Mouse (Mus musculus): ENCODE results near the gene Fundc1. TPM values are rescaled to one million over a fixed set of nuclear protein-coding genes. Genes with fewer than 3 reads are reported as not detected.

The Fundc1 gene
- polyA plus RNA-seq (2014; fragmentation: Nextera tagmentation; extraction: Ambion mirVana) = 38.1 and 42.1 TPM in 2 replicates

- Histone ChIP-seq H3K27me3 (ENCODE audit: control insufficient read depth, insufficient read depth, low read length) (no peaks in the 10 kb centered on the region), H3K36me3 (ENCODE audit: control insufficient read depth, insufficient read depth, low read length) (peaks cover 6% of the 10 kb centered on the region), H3K27ac (replicated peaks in 1 of 2; ENCODE audit: control insufficient read depth in 1 of 2, insufficient read depth in 1 of 2, low read depth in 2 of 2, low read length in 2 of 2) (peak within 1 kb of the TSS; percentile 88 to 95), H3K9ac (ENCODE audit: low read length) (peak within 1 kb of the TSS; percentile 80), H3K4me1 (ENCODE audit: control insufficient read depth in 2 of 2, insufficient read depth in 2 of 2, low read length in 2 of 2) (no peaks in the 10 kb centered on the region), H3K4me2 (ENCODE audit: low read length) (peak within 1 kb of the TSS; percentile 59), H3K9me3 (ENCODE audit: control insufficient read depth, low read length) (no peaks in the 10 kb centered on the region), H3K4me3 (ENCODE audit: control insufficient read depth in 1 of 2, insufficient read depth in 1 of 2, low read depth in 1 of 2, low read length in 2 of 2) (peak within 1 kb of the TSS; percentile 54 to 82)
- WGBS = 11% methylated on average over 30 of the region's 30 CpGs
- ATAC-seq (ENCODE audit: insufficient number of reproducible peaks, insufficient read depth, low FRiP score, low read depth) = peak; percentile 95
Observed at GRCm38 (mm10) chrX:17571621-17572459, at the start of gene Fundc1. Fundc1 (minus strand) TSS chrX:17572325.

GRCm38 (mm10) chrX:17611253-17611652 lies 39.1 kb upstream of the Fundc1 start:
- WGBS = 59% methylated on average over 1 of the region's 1 CpGs
- Histone ChIP-seq H3K36me3 (ENCODE audit: control insufficient read depth, insufficient read depth, low read length) (no peaks in the 10 kb centered on the region), H3K4me3 (ENCODE audit: control insufficient read depth in 1 of 2, insufficient read depth in 1 of 2, low read depth in 1 of 2, low read length in 2 of 2) (no peak overlapping the region), H3K9me3 (ENCODE audit: control insufficient read depth, low read length) (no peaks in the 10 kb centered on the region), H3K4me2 (ENCODE audit: low read length) (no peak overlapping the region), H3K9ac (ENCODE audit: low read length) (no peak overlapping the region), H3K4me1 (ENCODE audit: control insufficient read depth in 2 of 2, insufficient read depth in 2 of 2, low read length in 2 of 2) (no peaks in the 10 kb centered on the region), H3K27me3 (ENCODE audit: control insufficient read depth, insufficient read depth, low read length) (no peaks in the 10 kb centered on the region), H3K27ac (replicated peaks in 1 of 2; ENCODE audit: control insufficient read depth in 1 of 2, insufficient read depth in 1 of 2, low read depth in 2 of 2, low read length in 2 of 2) (no peak overlapping the region)
- ATAC-seq (ENCODE audit: insufficient number of reproducible peaks, insufficient read depth, low FRiP score, low read depth) = no peak

- no peaks in the 10 kb centered on the region for H3K4me1 ChIP-seq (ENCODE audit: control insufficient read depth in 2 of 2, insufficient read depth in 2 of 2, low read length in 2 of 2)
- no peaks in the 10 kb centered on the region for H3K27me3 ChIP-seq (ENCODE audit: control insufficient read depth, insufficient read depth, low read length)
- H3K36me3 ChIP-seq (ENCODE audit: control insufficient read depth, insufficient read depth, low read length) = no peaks in the 10 kb centered on the region
- H3K4me2 ChIP-seq (ENCODE audit: low read length) = no peak overlapping the region
- H3K4me3 ChIP-seq (ENCODE audit: control insufficient read depth in 1 of 2, insufficient read depth in 1 of 2, low read depth in 1 of 2, low read length in 2 of 2) = no peak overlapping the region
- H3K9ac ChIP-seq (ENCODE audit: low read length) = no peak overlapping the region
- no peak overlapping the region for H3K27ac ChIP-seq (replicated peaks in 1 of 2; ENCODE audit: control insufficient read depth in 1 of 2, insufficient read depth in 1 of 2, low read depth in 2 of 2, low read length in 2 of 2)
- no peaks in the 10 kb centered on the region for H3K9me3 ChIP-seq (ENCODE audit: control insufficient read depth, low read length)
- 52% methylated on average over 1 of the region's 1 CpGs for WGBS
- ATAC-seq (ENCODE audit: insufficient number of reproducible peaks, insufficient read depth, low FRiP score, low read depth) = no peak
Observed at GRCm38 (mm10) chrX:17608763-17609162, 36.6 kb upstream of the Fundc1 start.

- Histone ChIP-seq H3K36me3 (ENCODE audit: control insufficient read depth, insufficient read depth, low read length) (no peaks in the 10 kb centered on the region), H3K4me2 (ENCODE audit: low read length) (no peak overlapping the region), H3K4me1 (ENCODE audit: control insufficient read depth in 2 of 2, insufficient read depth in 2 of 2, low read length in 2 of 2) (no peaks in the 10 kb centered on the region), H3K9me3 (ENCODE audit: control insufficient read depth, low read length) (no peaks in the 10 kb centered on the region), H3K27me3 (ENCODE audit: control insufficient read depth, insufficient read depth, low read length) (no peaks in the 10 kb centered on the region), H3K9ac (ENCODE audit: low read length) (no peak overlapping the region), H3K27ac (replicated peaks in 1 of 2; ENCODE audit: control insufficient read depth in 1 of 2, insufficient read depth in 1 of 2, low read depth in 2 of 2, low read length in 2 of 2) (no peak overlapping the region), H3K4me3 (ENCODE audit: control insufficient read depth in 1 of 2, insufficient read depth in 1 of 2, low read depth in 1 of 2, low read length in 2 of 2) (no peak overlapping the region)
- WGBS = 63% methylated on average over 3 of the region's 3 CpGs
- no peak for ATAC-seq (ENCODE audit: insufficient number of reproducible peaks, insufficient read depth, low FRiP score, low read depth)
Observed at GRCm38 (mm10) chrX:17607668-17608067, 35.5 kb upstream of the Fundc1 start.

- no peak for ATAC-seq (ENCODE audit: insufficient number of reproducible peaks, insufficient read depth, low FRiP score, low read depth)
- no peak overlapping the region for H3K4me2 ChIP-seq (ENCODE audit: low read length)
- no peaks in the 10 kb centered on the region for H3K4me1 ChIP-seq (ENCODE audit: control insufficient read depth in 2 of 2, insufficient read depth in 2 of 2, low read length in 2 of 2)
- no peaks in the 10 kb centered on the region for H3K36me3 ChIP-seq (ENCODE audit: control insufficient read depth, insufficient read depth, low read length)
- no peak overlapping the region for H3K4me3 ChIP-seq (ENCODE audit: control insufficient read depth in 1 of 2, insufficient read depth in 1 of 2, low read depth in 1 of 2, low read length in 2 of 2)
- H3K9me3 ChIP-seq (ENCODE audit: control insufficient read depth, low read length) = no peaks in the 10 kb centered on the region; the same call in 1 of the 2 replicates
- H3K27ac ChIP-seq (replicated peaks in 1 of 2; ENCODE audit: control insufficient read depth in 1 of 2, insufficient read depth in 1 of 2, low read depth in 2 of 2, low read length in 2 of 2) = no peak overlapping the region
- no peak overlapping the region for H3K9ac ChIP-seq (ENCODE audit: low read length)
- no peaks in the 10 kb centered on the region for H3K27me3 ChIP-seq (ENCODE audit: control insufficient read depth, insufficient read depth, low read length)
Observed at GRCm38 (mm10) chrX:17593331-17593730, 21.2 kb upstream of the Fundc1 start.

DNA sequence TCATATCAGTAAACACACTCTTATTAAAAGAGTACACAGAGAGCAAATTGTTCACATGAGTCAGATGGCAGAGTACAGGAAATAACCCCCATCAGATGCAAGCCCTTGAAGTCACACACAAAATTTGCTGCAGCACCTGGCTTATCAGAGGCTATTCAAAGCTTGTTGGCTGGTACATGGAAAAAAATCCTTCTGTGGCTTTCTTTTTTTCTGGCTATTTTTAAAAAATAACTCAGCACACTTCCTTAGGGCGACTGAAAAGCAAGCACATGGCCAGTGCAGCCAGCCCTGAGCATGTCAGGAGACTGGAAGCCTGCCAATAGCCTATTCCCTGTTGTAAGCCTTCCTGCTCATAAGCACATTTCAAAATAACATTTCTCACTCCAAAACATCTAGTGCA lies 18.6 kb upstream of the Fundc1 start:
- no peak overlapping the region for H3K4me2 ChIP-seq (ENCODE audit: low read length)
- H3K4me1 ChIP-seq (ENCODE audit: control insufficient read depth in 2 of 2, insufficient read depth in 2 of 2, low read length in 2 of 2) = no peaks in the 10 kb centered on the region
- ATAC-seq (ENCODE audit: insufficient number of reproducible peaks, insufficient read depth, low FRiP score, low read depth) = no peak
- H3K9me3 ChIP-seq (ENCODE audit: control insufficient read depth, low read length) = no peaks in the 10 kb centered on the region; the same call in 1 of the 2 replicates
- H3K36me3 ChIP-seq (ENCODE audit: control insufficient read depth, insufficient read depth, low read length) = no peaks in the 10 kb centered on the region
- no peak overlapping the region for H3K9ac ChIP-seq (ENCODE audit: low read length)
- H3K27me3 ChIP-seq (ENCODE audit: control insufficient read depth, insufficient read depth, low read length) = no peaks in the 10 kb centered on the region
- peak overlapping the region; percentile 57 to 62 for H3K27ac ChIP-seq (replicated peaks in 1 of 2; ENCODE audit: control insufficient read depth in 1 of 2, insufficient read depth in 1 of 2, low read depth in 2 of 2, low read length in 2 of 2)
- WGBS = 0% methylated on average over 1 of the region's 1 CpGs
- no peak overlapping the region for H3K4me3 ChIP-seq (ENCODE audit: control insufficient read depth in 1 of 2, insufficient read depth in 1 of 2, low read depth in 1 of 2, low read length in 2 of 2)

DNA sequence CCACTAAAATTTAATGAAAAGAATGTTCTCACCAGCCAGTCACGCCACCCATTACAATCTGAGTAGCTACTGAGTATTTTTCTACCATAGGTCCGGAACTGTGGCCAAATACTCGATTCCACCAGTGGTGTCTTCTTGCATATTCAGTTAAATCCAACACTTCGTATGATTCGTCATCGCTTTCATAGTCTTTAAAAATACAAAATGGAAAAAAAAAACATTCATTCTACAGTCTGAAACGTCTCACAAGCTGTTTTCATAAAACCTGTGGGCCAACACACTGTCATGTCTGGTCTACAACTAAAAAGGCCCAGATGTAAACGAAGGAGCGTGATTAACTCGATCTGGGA lies 879 bp downstream of the Fundc1 start:
- Histone ChIP-seq H3K36me3 (ENCODE audit: control insufficient read depth, insufficient read depth, low read length) (peaks cover 6% of the 10 kb centered on the region), H3K4me3 (ENCODE audit: control insufficient read depth in 1 of 2, insufficient read depth in 1 of 2, low read depth in 1 of 2, low read length in 2 of 2) (peak overlapping the region; percentile 54 to 82), H3K9me3 (ENCODE audit: control insufficient read depth, low read length) (no peaks in the 10 kb centered on the region), H3K9ac (ENCODE audit: low read length) (peak overlapping the region; percentile 80), H3K27ac (replicated peaks in 1 of 2; ENCODE audit: control insufficient read depth in 1 of 2, insufficient read depth in 1 of 2, low read depth in 2 of 2, low read length in 2 of 2) (peak overlapping the region; percentile 88 to 95), H3K4me1 (ENCODE audit: control insufficient read depth in 2 of 2, insufficient read depth in 2 of 2, low read length in 2 of 2) (no peaks in the 10 kb centered on the region), H3K27me3 (ENCODE audit: control insufficient read depth, insufficient read depth, low read length) (no peaks in the 10 kb centered on the region), H3K4me2 (ENCODE audit: low read length) (peak overlapping the region; percentile 59)
- ATAC-seq (ENCODE audit: insufficient number of reproducible peaks, insufficient read depth, low FRiP score, low read depth) = no peak
- 27% methylated on average over 10 of the region's 10 CpGs for WGBS

GRCm38 (mm10) chrX:17568670-17569069 lies 3.5 kb downstream of the Fundc1 start:
- Histone ChIP-seq H3K27me3 (ENCODE audit: control insufficient read depth, insufficient read depth, low read length) (no peaks in the 10 kb centered on the region), H3K9ac (ENCODE audit: low read length) (no peak overlapping the region), H3K4me3 (ENCODE audit: control insufficient read depth in 1 of 2, insufficient read depth in 1 of 2, low read depth in 1 of 2, low read length in 2 of 2) (no peak overlapping the region), H3K36me3 (ENCODE audit: control insufficient read depth, insufficient read depth, low read length) (peaks cover 6% of the 10 kb centered on the region), H3K4me1 (ENCODE audit: control insufficient read depth in 2 of 2, insufficient read depth in 2 of 2, low read length in 2 of 2) (no peaks in the 10 kb centered on the region), H3K9me3 (ENCODE audit: control insufficient read depth, low read length) (no peaks in the 10 kb centered on the region), H3K27ac (replicated peaks in 1 of 2; ENCODE audit: control insufficient read depth in 1 of 2, insufficient read depth in 1 of 2, low read depth in 2 of 2, low read length in 2 of 2) (no peak overlapping the region), H3K4me2 (ENCODE audit: low read length) (no peak overlapping the region)
- no peak for ATAC-seq (ENCODE audit: insufficient number of reproducible peaks, insufficient read depth, low FRiP score, low read depth)
- WGBS = 76% methylated on average over 2 of the region's 2 CpGs

All from heart, embryonic 14.5 days (tissue).